ENCODE assay signal across 1 mouse cellular context in the genomic region with DNA sequence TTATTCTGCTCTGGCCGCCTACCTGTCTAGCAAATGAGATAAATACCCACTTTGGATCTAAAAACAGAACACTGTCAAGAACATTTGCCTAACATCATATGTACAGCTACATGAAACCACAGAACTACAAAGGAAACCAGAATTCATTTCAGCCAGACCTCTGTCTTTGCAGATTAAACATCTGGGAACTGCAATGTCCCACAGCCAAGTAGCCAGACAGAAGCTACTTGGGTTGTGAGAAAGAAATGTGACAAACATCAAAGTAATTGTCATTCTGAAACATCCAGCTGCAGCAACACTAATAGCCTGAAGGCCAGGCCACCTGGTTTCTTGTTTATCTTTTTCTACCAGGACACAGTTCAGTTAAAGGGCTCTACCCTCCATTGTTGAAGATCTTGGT.
TF ChIP-seq lines count a peak whose summit lies in the region.

No protein-coding gene starts in this region.

TF ChIP-seq in CH12.LX, 34 proteins besides CTCF, POLR2A, EP300 and RAD21 (continued from another document):
- peak; percentile 91 for TF ChIP-seq BHLHE40 (IDR thresholded peaks at IDR 0.05; ENCODE audit: low read depth, low read length)
- no peak; the same call in 1 of the 2 replicates for TF ChIP-seq ZKSCAN1 (IDR thresholded peaks at IDR 0.05; ENCODE audit: borderline replicate concordance, low read depth, low read length)
- no peak for TF ChIP-seq POLR2AphosphoS2 (IDR thresholded peaks at IDR 0.05; ENCODE audit: low read depth, low read length)
- peak; percentile 95 for TF ChIP-seq ETS1 (conservative IDR thresholded peaks at IDR 0.05; ENCODE audit: low read depth, low read length)
- peak; percentile 52; the same call in 1 of the 2 replicates for TF ChIP-seq CHD1 (IDR thresholded peaks at IDR 0.05; ENCODE audit: low read depth, low read length)
- TF ChIP-seq MEF2A (IDR thresholded peaks at IDR 0.05; ENCODE audit: borderline replicate concordance, low read depth, low read length): peak; percentile 97
- peak; percentile 75; the same call in 1 of the 2 replicates for TF ChIP-seq MYC (IDR thresholded peaks at IDR 0.05; ENCODE audit: low read depth, low read length)
- 0 out of 2 replicates have a peak, but pooled peaks have one; percentile 52 for TF ChIP-seq KAT2A (IDR thresholded peaks at IDR 0.05; ENCODE audit: insufficient replicate concordance, low read length)
- TF ChIP-seq PAX5 (IDR thresholded peaks at IDR 0.05; ENCODE audit: low read length): no peak
- TF ChIP-seq MAZ (IDR thresholded peaks at IDR 0.05; ENCODE audit: low read depth, low read length): peak; percentile 77
- peak; percentile 81 for TF ChIP-seq MAFK (IDR thresholded peaks at IDR 0.05; ENCODE audit: insufficient replicate concordance, low read length)
- TF ChIP-seq SIN3A (IDR thresholded peaks at IDR 0.05; ENCODE audit: low read length): peak; percentile 95
- no peak for TF ChIP-seq ZC3H11A (IDR thresholded peaks at IDR 0.05; ENCODE audit: low read depth, low read length)
- TF ChIP-seq GABPA (IDR thresholded peaks at IDR 0.05; ENCODE audit: insufficient replicate concordance, low read depth, low read length): no peak
